ENCODE assay signal across 11 mouse cellular contexts in genomic region chr1:135380071-135380991, GRCm38 (mm10). TPM values are rescaled to one million over a fixed set of nuclear protein-coding genes. Genes with fewer than 3 reads are reported as not detected.
DNase-seq lines count a peak whose midpoint lies in the region; ATAC-seq lines count a peak whose summit lies in the region.
"Had no signal": no experiment of that assay in that cellular context is flagged by ENCODE, and none has a peak within 500 bp of the region (broad histone marks: within the 10 kb centered on the region; RNA-seq: fewer than 3 reads in every experiment).

No protein-coding gene starts in this region.

- intact Hi-C loops in left cerebral cortex, postnatal 25 days (cut with DNase I) = no loop called here

- H3K9ac ChIP-seq in forebrain, embryonic 11.5 days (ENCODE audit: low read length) = no peak overlapping the region
- H3K9ac ChIP-seq: lung, embryonic 14.5 days had no signal

- no peak for ATAC-seq in forebrain, embryonic 11.5 days (replicated peaks; ENCODE audit: low FRiP score)
- no peak for ATAC-seq in monocyte, adult 5-6 weeks (replicated peaks; ENCODE audit: insufficient number of reproducible peaks, low FRiP score, low TSS enrichment, poor library complexity, severe bottlenecking)
- ATAC-seq: Patski had no signal

- H3K4me3 ChIP-seq in forebrain, embryonic 10.5 days = no peak overlapping the region
- no peak overlapping the region for H3K4me3 ChIP-seq in forebrain, embryonic 11.5 days (ENCODE audit: low read depth, low read length)

- H3K27ac ChIP-seq in forebrain, embryonic 10.5 days = peak overlapping the region; percentile 30; the same call in 1 of the 2 replicates
- H3K27ac ChIP-seq in forebrain, embryonic 11.5 days (ENCODE audit: low read depth, low read length) = no peak overlapping the region

- peaks cover 6% of the 10 kb centered on the region for H3K4me1 ChIP-seq in forebrain, embryonic 10.5 days
- H3K4me1 ChIP-seq in forebrain, embryonic 11.5 days (replicated peaks; ENCODE audit: control insufficient read depth, insufficient read depth, low read length) = peaks cover 2% of the 10 kb centered on the region; the same call in 1 of the 2 replicates

- H3K36me3 ChIP-seq in forebrain, embryonic 10.5 days (replicated peaks) = peaks cover 41% of the 10 kb centered on the region
- peaks cover 15% of the 10 kb centered on the region; the same call in 1 of the 2 replicates for H3K36me3 ChIP-seq in forebrain, embryonic 11.5 days (ENCODE audit: control insufficient read depth, insufficient read depth, low read length)

- H3K27me3 ChIP-seq in forebrain, embryonic 10.5 days (ENCODE audit: poor library complexity, severe bottlenecking) = no peaks in the 10 kb centered on the region
- no peaks in the 10 kb centered on the region for H3K27me3 ChIP-seq in forebrain, embryonic 11.5 days (ENCODE audit: control insufficient read depth, insufficient read depth, low read length)
- H3K27me3 ChIP-seq: Patski had no signal

- DNase-seq in forebrain, embryonic 10.5 days (ENCODE audit: extremely low spot score, low spot score) = no peak
- DNase-seq in forebrain, embryonic 11.5 days (ENCODE audit: low spot score) = no peak
- peak; percentile 63 to 84 for DNase-seq in left cerebral cortex, adult 18-20 months (ENCODE audit: low spot score in 2 of 2)
- DNase-seq in left cerebral cortex, adult 11 months (ENCODE audit: low spot score) = no peak
- peak; percentile 58 to 62 for DNase-seq in cerebellum, postnatal 25 days
- peak; percentile 68 to 96 for DNase-seq in left cerebral cortex, postnatal 25 days (ENCODE audit: low spot score in 2 of 2)
- no peak for DNase-seq in adrenal gland, adult 18-20 months (ENCODE audit: low spot score in 2 of 2)
- DNase-seq: lung, embryonic 14.5 days had no signal

- WGBS in forebrain, embryonic 10.5 days = 87% methylated on average over 15 of the region's 15 CpGs
- WGBS in forebrain, embryonic 11.5 days = 85% methylated on average over 15 of the region's 15 CpGs

- no peaks in the 10 kb centered on the region for H3K9me3 ChIP-seq in forebrain, embryonic 10.5 days
- no peaks in the 10 kb centered on the region for H3K9me3 ChIP-seq in forebrain, embryonic 11.5 days (ENCODE audit: control insufficient read depth, low read length)

- no peak overlapping the region for H3K4me2 ChIP-seq in forebrain, embryonic 11.5 days (ENCODE audit: low read depth, low read length, severe bottlenecking)
- H3K4me2 ChIP-seq: lung, embryonic 14.5 days had no signal

RNA-seq across cellular contexts. Expression of gene Shisa4, which starts 5.3 kb away (rescaled TPM):
- polyA plus RNA-seq in forebrain, embryonic 10.5 days (2016; fragmentation: Nextera tagmentation; extraction: Ambion mirVana) = 60.5 and 62.4 TPM in 2 replicates
- 50.3 and 58.7 TPM in 2 replicates for polyA plus RNA-seq in forebrain, embryonic 11.5 days (2014; fragmentation: Nextera tagmentation; extraction: Ambion mirVana)
- 100 to 1,000 TPM; 160 to 186 TPM for total RNA-seq in left cerebral cortex, adult 18-20 months (2021)
- total RNA-seq in left cerebral cortex, postnatal 25 days (2021) = 100 to 1,000 TPM; 188 to 196 TPM
- 1 to 10 TPM; 6.6 to 7.1 TPM for total RNA-seq in adrenal gland, adult 18-20 months (2021)
- total RNA-seq in monocyte, adult 5-6 weeks (2017) = not detected in 3 replicates
- total RNA-seq: hematopoietic stem cell, adult 5-6 weeks had no signal

RNA-seq across cellular contexts. Expression of gene Ipo9, which starts 50.0 kb away (rescaled TPM):
- polyA plus RNA-seq in forebrain, embryonic 10.5 days (2016; fragmentation: Nextera tagmentation; extraction: Ambion mirVana) = 193 and 203 TPM in 2 replicates
- 200 and 204 TPM in 2 replicates for polyA plus RNA-seq in forebrain, embryonic 11.5 days (2014; fragmentation: Nextera tagmentation; extraction: Ambion mirVana)
- total RNA-seq in left cerebral cortex, adult 18-20 months (2021) = 100 to 1,000 TPM; 172 to 174 TPM
- total RNA-seq in left cerebral cortex, postnatal 25 days (2021) = 100 to 1,000 TPM; 169 to 173 TPM
- total RNA-seq in adrenal gland, adult 18-20 months (2021) = 10 to 100 TPM; 55.5 to 87.5 TPM
- total RNA-seq in monocyte, adult 5-6 weeks (2017) = 21.4 to 32.9 TPM (median 21.8 TPM) in 3 replicates

RNA-seq across cellular contexts. Expression of gene Lmod1, which starts 55.7 kb away (rescaled TPM):
- 0.36 and 0.41 TPM in 2 replicates for polyA plus RNA-seq in forebrain, embryonic 10.5 days (2016; fragmentation: Nextera tagmentation; extraction: Ambion mirVana)
- 0.67 and 0.68 TPM in 2 replicates for polyA plus RNA-seq in forebrain, embryonic 11.5 days (2014; fragmentation: Nextera tagmentation; extraction: Ambion mirVana)
- total RNA-seq in left cerebral cortex, adult 18-20 months (2021) = under 1 TPM; 0.72 to 0.82 TPM
- total RNA-seq in left cerebral cortex, postnatal 25 days (2021) = under 1 TPM; 0.76 to 0.94 TPM
- total RNA-seq in adrenal gland, adult 18-20 months (2021) = 1 to 10 TPM; 2.4 to 3.4 TPM
- total RNA-seq in monocyte, adult 5-6 weeks (2017) = not detected in 3 replicates
- total RNA-seq: hematopoietic stem cell, adult 5-6 weeks had no signal

Comparison
In these comparisons a context has a peak if more than half of its experiments do, and no peak if none do; other contexts are left out.
1. DNase-seq: peak in left cerebral cortex, adult 18-20 months (2 of 2), cerebellum, postnatal 25 days (2 of 2) and left cerebral cortex, postnatal 25 days (2 of 2); none in forebrain, embryonic 10.5 days (single experiment), forebrain, embryonic 11.5 days (single experiment), left cerebral cortex, adult 11 months (single experiment) and adrenal gland, adult 18-20 months (0 of 2).
2. RNA of gene Shisa4, which starts 5.3 kb away (total RNA-seq): 188 to 196 TPM in left cerebral cortex, postnatal 25 days and 160 to 186 TPM in left cerebral cortex, adult 18-20 months; 6.6 to 7.1 TPM in adrenal gland, adult 18-20 months and not detected in monocyte, adult 5-6 weeks; every median in the first group is over 10 times any median in the second.